Mouse (Mus musculus) testis, adult 2 months (tissue): Measurements from ENCODE around the gene Zc3h7b.

Experiments used
- CTCF ChIP-seq: fragments of 200-500 bp; IDR thresholded peaks from 2 replicates; pipeline ENCODE4 v1.5.1; 2012; ENCODE audit warnings: low read depth, mild to moderate bottlenecking, inconsistent platforms, low read length, moderate library complexity; ENCODE audit not compliant: control insufficient read depth, insufficient read depth, insufficient replicate concordance
- POLR2A ChIP-seq: fragments of 200-500 bp; IDR thresholded peaks from 2 replicates; pipeline ENCODE4 v1.6.1; 2012; ENCODE audit warnings: low read depth, mild to moderate bottlenecking, inconsistent platforms, low read length, moderate library complexity; ENCODE audit not compliant: control insufficient read depth

GRCm38 (mm10) chr15:81723653-81724052 is 21.2 kb upstream of the Zc3h7b start:
- no peak for TF ChIP-seq POLR2A
- TF ChIP-seq CTCF = no peak
